Mouse (Mus musculus): ENCODE measurements around the gene Slx4ip.

The Slx4ip gene

DNA sequence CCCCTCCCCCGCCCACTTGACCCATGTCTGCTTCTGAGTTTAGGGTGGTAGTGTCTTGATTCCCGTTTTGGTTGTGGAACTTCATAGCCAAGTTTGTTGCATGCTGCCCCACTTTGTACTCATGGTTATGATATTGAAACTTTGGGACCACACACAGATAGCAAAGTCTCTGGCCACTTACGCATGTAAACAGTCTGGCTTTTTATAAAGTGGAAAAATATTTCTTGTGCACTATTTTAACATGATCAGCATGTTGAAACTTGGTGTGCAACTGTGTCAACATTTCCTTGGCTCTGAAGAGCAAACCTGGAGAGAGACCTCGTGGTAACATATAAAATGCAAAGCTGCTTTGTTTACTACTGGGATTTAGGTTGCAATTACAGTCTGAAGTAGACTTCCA is 56.5 kb downstream of the Slx4ip start:
- DNase-seq (ENCODE audit: low read depth, low spot score): no peak

DNA sequence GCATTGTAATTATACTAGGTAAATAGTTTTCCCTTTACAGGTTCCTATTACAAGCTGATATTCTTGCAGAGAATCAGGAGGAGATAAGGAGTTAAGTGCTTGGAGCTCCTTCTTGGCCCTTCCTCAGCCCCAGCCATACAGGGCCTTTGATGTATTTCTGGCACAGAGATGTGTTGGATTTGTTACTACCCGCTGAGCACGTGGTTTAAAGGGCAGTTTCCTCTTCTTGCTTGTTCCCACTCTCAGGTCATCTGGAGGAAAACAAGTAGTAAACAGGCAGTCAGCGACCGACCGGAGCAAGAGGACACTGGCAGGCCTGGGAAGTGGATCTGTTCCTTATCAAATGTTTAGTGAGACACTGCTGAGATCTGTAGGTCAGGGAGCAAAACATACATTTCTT is 56.9 kb downstream of the Slx4ip start:
- peak; percentile 10 for DNase-seq (ENCODE audit: low read depth, low spot score)

DNA sequence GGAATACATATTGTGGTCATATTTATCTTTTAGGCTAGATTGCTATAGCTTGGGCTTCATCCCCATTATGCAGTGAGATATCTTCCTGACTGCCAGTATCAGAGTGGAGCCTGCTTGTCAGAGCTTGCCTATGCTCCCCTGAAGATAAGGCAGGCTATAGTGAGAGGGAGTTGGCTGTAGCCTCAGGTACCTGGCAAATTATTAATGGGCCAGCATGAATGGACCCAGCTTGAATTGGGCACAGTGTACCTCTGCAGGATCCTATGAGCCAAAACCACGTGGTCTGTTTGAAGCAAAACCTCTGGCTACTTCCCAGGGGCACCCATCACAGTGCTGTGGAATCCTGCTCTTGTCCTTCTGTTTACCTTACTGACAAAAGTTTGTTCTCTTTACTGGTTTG is 61.2 kb downstream of the Slx4ip start:
- DNase-seq (ENCODE audit: low read depth, low spot score): no peak

DNA sequence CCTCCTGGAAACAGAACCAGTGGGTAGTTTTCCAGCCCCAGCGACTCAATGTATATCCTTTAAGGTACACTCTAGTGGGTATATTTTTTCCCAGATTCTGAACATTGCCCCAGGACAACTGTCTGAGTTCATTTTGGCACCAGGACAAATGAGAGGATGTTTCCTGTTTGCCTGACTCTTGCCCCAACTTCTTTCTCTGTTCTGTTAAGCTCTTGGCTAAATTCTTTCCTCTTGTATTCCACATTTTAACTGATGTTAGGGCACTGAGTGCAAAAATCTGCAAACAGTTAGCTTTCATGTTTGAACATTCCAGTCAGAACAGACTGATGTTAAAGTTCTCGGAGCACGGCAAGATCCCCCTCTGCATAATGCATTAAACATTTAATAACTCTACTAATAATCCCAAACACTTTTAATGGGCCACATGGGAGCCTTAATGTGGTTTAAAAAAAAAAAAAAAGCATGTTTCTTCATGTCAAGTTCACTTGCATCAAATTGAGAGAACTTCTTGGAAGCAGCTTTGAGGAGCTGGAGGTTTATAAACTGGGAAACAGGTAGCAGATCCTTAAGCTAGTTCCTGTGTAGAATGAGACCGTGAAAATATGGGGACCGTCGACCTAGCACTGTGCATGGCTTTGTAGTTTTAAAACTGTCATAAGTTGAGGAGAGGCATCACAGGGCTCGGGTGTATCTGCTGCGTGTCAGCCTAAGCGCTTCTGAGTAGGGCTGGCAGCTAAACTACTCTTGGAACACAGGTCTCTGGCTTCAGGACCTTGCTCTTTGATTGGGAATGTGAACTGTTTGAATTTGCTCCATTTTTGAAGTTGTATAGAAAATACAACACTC is 64.9 kb downstream of the Slx4ip start:
- DNase-seq (ENCODE audit: low read depth, low spot score): no peak

DNA sequence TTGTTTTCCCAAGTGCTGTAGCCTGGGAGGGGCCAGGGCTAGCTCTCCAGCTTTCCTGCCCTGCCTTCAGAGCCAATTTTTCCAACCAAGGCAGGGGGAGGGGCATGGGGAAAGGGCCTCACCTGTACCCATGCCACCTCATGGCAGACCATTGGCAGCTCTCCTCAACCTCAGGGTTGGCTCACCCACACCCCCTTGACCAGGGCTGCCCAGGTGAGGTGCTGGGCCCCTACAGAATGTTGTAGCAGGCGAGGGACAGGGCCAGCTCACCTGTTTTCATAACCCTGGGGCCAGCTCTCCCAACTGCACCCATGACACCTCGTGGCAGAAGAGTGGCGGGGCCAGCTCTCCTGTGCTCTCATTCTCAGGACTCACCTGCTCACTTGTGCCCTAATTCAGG is 67.7 kb downstream of the Slx4ip start:
- DNase-seq (ENCODE audit: low read depth, low spot score): no peak

DNA sequence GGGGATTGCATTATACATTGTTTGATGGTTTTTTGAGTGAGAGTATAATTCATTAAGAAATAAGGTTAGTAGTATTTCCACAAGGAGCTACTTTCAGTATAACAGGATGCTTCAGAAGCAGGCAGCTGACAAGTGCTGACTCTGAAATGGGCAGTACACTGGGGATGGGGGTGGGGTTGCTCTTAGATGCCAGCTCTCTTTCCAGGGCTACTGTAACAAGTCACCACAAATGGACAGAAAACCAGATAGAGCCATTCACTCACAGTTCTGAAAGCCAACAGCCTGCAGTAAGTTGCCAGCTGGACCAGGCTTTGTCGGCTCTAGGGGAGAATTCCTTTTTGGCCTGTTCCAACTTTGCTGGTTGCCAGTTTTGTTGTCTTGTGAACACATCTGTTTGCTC is 84.8 kb downstream of the Slx4ip start:
- DNase-seq (ENCODE audit: low read depth, low spot score): no peak

DNA sequence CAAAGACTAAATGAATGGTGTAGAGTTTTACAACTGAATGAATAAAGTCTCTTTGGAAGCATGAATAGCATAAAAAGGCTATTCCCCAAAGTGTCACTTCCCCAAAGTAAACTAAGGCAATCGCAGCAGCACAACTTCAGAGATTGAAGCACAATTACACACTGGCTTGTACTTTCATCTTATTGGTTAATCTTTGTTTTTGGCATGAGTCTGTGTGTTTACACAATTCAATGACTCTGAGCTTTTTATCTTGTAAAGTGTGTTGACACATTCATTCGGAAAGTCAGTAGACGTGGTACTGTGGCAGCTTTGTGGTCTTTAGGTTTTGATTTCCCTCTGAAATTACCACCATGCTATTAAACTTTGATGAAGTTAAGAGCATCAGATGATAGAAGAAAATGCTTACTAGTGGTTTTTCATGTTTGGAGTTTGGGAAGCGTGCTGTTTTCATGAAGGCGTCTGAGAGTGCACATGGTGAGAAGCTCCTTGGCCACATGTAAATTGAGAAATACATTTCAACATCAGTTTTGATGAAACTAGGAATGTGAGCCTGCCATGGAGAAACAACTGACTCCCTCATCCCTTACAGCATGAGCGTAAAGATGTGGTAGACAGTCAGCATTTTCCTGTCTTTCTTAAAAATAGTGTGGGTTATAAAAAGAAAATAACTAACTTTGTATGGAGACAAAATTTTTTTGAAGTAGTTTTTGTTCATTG is 88.2 kb downstream of the Slx4ip start:
- DNase-seq (ENCODE audit: low read depth, low spot score): no peak

DNA sequence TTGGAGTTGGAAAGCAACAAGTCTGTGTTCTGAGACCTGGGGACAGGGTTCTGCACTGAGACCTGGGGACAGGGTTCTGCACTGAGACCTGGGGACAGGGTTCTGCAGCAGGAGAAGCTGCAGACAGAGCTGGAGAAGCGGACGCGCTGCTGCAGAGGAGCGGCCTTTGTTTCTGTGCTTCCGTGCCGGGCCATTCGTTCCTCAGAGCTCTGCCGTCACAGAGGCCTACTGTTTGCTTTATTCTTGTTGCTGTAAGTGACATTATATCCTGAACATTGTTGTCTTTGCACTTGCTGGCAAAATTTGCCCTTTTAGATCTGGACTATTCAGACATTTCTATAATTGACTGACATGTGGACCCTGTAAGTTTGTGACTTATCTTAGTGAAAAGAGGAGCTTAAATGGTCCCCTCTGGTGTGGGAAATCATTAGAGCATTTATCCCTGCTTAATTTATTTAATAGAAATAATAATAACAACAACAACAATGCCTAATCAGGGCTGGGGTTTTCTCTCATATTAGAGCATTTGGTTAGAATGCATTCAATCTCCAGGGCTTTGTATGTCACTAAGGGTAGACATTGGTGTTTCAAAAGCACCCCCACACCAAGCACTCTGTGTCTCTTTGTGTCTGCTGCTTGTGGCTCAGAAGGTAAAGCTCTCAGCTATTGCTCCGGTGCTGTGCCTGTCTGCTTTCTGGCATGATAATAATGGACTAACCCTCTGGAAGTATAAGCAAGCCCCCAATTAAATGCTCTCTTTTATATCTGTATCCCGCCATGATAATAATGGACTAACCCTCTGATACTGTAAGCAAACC is 90.3 kb downstream of the Slx4ip start:
- DNase-seq (ENCODE audit: low read depth, low spot score): peak; percentile 9

DNA sequence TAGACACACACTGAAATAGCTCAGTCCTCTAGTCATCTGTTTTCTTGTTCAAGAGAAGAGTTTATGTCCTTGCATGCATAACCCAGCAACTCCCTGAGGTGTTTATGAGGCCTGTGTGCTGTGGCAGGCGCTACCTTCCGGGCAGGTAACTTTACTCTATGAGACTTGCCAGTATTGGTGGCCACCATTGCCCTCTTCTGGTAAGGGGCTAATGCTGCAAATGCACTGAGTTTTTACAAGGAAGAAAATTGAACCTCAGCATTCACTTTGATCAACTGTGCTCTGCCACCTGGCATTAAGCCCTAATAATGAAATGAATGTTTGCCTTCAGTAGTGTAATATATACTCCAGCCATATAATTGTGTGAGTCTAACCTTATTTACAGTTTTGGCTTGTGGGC is 92.9 kb downstream of the Slx4ip start:
- DNase-seq (ENCODE audit: low read depth, low spot score): no peak

DNA sequence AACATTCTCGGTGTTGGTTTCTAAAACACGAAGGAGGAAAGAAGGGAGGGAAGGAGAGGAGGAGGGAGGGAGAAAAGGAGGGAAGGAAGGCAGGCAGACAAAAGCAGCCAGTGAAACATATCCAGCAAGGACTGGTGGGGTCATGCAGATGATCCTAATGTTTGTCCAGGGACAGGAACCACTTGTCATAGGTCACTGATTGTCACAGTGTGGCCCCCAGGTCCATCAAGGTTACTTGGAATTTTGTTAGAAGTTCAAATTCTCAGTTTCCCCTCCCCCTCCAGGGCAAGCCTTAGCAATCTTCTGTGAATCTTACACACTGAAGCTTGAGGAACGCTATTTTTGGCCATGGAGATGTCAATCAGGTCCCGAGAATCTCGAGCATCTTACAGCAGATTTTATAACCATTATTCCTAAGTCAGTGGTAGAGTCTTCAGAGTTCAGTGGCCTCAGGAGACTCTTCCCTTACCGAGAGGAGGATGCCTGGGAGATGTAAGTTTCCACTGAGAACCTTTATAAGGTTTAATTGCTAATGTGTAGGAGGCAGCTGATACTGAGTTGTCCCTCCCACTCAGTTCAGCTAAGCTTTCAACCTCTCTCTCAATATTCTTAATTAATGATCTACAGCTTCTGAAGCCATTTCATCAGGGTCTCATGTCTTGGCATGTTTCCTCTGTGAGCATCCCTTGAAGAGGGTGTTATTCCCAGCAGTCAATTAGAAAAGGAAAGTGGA is 95.1 kb downstream of the Slx4ip start:
- peak; percentile 12 for DNase-seq (ENCODE audit: low read depth, low spot score)

DNA sequence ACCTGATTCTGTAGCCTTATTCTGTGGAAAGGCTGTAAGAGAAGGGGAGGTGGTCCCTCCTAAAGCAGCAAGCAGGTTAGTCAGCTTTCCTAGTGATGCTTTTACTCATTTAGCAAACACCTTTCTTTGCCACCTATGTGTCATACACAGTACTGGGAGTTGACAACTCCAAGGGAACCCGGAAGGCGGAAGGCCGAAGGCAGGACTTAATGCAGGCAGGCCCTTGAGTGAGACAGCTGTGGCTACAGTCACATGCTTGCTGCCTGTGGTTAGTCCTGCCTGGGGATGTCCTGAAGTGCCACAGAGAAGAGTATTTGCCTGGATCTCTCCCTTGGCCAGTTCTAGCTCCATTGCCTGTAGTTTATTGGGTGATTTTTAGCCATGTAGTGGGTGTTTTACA is 102.1 kb downstream of the Slx4ip start:
- no peak for DNase-seq (ENCODE audit: low read depth, low spot score)

DNA sequence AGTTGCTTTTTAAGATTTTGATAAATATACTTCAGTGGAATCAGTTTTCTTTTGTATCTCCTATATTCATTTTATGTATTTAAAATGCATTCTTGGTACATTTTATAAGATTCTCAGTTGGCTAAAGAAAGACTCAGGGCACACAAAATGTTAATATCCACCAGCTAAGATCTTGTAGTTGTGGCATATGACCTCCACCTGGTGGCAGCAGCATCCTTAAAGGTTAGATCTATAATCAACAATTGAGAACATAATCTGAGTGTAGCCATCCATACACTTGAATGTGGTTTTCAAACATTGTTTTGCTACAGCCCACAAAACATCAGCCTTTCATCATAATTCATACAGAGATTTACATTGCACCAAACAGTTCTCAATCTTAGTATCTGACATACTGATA is 106.1 kb downstream of the Slx4ip start:
- no peak for DNase-seq (ENCODE audit: low read depth, low spot score)

DNA sequence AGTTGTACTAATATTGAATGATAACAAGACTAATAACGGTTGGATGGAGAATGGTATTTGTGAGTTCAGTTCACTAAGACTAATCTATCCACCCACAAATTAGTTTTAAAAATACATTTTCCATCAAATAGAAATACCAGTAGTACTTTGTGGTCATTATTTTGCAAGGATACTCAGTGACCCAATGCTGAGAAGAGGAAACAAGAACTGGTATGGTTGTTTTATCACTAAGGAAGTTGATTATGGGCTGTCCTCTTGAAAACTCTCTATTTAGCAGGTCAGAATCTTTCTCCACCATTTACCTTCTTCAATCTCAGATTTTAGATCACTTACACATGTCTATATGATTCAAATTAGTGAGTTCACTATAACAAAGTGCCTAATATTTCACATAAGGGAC is 111.0 kb downstream of the Slx4ip start:
- no peak for DNase-seq (ENCODE audit: low read depth, low spot score)

DNA sequence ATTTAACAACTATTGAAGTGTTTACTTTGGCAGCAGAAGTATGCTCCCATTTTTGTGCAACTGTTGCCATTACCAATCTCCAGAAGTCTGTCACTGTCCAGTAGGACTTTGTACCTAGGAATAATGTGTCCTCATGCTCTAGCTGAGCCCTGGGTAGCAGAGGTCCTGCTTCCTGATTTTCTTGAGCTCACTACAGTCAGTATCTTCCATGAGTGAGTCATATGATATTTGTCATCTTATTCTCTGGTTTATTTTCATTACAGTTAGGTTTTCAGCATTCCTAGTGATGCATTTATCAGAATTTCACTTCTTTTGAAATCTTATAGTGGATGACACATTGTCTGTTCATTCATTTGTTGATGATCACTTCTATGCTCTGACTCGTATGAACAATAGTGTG is 115.6 kb downstream of the Slx4ip start:
- no peak for DNase-seq (ENCODE audit: low read depth, low spot score)

DNA sequence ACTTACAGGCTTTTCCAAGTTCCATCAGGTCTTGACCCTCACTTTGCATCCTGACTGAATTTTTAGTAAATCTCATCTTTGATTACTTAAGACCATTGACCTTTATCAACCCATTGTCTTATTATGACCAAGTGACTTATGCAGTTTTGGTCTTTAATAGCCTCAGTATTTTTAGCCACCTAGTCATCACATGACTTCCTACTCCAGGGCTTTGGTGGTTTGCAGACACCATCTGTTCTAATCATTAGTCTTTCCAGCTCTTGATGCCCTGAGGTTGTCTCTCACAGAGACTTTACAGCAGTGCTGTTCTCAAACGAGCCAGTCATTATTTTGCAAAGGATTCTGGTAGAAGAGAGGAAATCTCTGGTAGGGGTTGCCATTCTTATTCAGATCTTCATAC is 121.0 kb downstream of the Slx4ip start:
- no peak for DNase-seq (ENCODE audit: low read depth, low spot score)

DNA sequence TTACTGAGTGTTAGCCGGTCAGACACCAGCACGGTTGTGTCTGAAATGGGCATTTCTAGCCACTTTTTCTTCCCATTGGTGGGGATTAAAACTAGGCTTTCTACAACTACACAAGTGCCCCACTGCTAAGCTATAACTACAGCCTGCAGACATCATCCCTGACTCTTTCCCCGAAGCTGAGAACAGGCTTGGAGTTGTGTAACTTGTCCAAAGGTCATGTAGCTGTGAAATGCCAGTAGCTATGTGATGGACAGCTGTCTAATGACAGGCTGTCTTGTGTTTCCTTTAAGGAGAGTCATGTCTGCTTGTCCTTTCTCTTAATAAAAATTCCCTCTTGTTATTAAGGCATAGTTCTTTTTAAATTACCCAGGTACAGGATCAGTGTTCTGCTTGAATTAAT is 122.1 kb downstream of the Slx4ip start:
- DNase-seq (ENCODE audit: low read depth, low spot score): no peak

DNA sequence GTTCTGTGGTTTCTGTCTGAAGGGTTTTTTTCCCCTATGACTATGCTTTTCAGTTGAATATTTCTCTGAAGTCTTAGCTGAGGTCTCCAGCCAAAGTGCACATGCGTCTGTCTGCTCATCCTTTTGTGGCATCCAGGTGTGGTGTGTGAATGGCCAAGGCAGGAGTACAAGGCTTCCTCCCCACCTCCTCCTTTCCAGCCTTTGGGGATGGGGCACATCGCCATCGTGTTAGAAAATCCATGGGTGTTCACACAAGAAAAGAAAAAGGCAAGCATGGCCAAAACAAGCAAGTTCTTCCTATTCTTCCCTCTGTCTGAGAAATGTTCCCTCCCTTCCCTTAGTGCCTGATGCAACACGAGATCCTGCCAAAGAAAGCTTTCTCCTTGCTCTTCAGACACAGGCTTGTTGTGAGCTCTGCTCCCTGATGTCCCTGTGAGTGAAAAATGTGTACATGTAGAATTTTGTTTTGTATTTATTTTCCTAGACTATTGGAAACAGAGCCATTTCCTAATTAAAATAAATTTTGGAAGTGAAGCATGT is 122.9 kb downstream of the Slx4ip start:
- no peak for DNase-seq (ENCODE audit: low read depth, low spot score)

DNA sequence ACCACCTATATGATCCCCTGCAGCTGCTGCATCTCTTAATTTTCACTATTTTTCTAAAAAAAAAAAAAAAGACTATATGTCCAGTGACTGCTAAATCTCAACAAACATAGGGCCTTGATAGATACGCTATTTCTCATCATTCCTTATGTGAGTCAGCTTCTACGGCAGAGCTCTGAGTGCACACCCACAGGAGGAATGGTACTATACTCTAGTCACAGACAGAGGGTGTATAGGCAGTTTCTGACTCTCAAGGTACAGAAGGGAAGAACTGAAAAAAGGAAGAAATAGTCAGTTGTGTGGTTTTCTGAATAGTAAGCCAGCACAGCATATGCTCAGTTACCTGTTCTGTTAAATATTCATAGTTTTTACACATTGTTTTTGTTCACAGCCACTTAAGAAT is 123.4 kb downstream of the Slx4ip start:
- peak; percentile 5 for DNase-seq (ENCODE audit: low read depth, low spot score)

DNA sequence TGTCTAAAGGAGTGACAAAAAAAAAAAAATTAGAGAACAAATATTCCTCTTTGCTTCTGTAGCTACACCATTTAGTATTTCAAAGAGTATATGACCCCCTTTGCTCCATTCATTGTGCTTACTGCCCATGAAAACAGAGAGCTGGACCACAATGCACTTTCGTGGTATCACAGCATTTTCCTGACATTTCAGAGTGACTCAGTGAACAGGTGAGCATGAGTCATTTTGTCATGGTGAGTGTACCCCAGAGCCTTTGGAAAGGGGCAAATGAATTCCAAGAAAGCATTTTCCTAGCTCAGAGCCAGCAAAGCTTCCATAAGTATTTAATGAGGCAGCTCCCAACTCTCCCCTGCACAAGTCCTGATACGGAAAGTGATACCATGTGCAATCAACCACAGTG is 153.1 kb downstream of the Slx4ip start:
- DNase-seq (ENCODE audit: low read depth, low spot score): no peak

DNA sequence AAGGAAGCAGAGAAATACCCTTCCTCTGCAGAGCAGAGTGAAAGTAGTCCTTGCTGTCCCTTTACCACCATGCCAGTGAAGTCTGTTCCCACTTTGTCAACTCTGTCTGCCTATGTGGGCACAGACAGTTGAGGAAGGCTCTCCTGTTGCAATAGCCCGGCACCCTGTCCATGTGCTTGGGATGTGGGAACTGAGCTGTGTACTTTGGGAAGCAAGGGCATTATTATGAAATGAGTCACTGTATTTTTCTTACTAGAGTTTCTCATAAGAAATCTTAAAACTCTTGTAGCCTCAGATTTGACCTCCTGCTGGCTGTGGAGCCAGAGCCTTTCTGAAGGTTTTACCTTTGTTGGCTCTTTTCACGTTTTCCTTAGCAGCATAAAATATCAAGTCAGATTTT is 158.3 kb downstream of the Slx4ip start:
- DNase-seq (ENCODE audit: low read depth, low spot score): no peak

DNA sequence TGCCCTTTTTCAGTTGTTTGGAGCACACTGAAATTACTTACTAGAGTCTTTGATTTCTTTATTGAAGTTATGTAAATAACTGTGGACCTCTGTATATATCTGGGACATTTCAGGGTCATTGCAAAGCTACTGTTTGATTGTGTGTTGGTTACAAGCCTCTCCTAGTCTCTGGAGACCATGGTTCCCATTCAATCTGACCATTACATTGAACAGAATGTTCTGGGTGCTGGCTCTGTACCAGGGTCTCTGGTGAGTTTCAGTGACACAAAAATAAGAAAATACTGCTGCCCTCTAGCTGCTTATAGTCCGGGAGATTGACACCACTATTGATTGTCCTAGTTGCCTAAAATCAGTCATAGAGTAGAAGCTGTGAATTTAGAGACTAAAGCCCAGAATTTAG is 158.9 kb downstream of the Slx4ip start:
- no peak for DNase-seq (ENCODE audit: low read depth, low spot score)

Measured in telencephalon, adult 2 months (tissue).